Mouse (Mus musculus) forebrain, embryonic 13.5 days (tissue): Measurements from ENCODE around the gene Sh3pxd2b. TPM values are rescaled to one million over a fixed set of nuclear protein-coding genes. Genes with fewer than 3 reads are reported as not detected.
A peak's percentile ranks its signal among the peaks of the same experiment; 100 is the strongest.

Experiments
- ATAC-seq: fragments of 200-750 bp; cut with Nextera tagmentation; 2 replicates; pipeline ENCODE4 v1.8.0; 2017
- H3K27ac ChIP-seq: fragments of 300-500 bp; sonication (generic); 2 replicates; pipeline ENCODE4 v1.5.1; 2015; ENCODE audit warnings: inconsistent platforms, mild to moderate bottlenecking, moderate library complexity
- H3K27me3 ChIP-seq: fragments of 300-500 bp; sonication (generic); 2 replicates; pipeline ENCODE4 v1.6.1; 2015; ENCODE audit warnings: mild to moderate bottlenecking, inconsistent platforms
- H3K36me3 ChIP-seq: fragments of 300-500 bp; sonication (generic); 2 replicates; pipeline ENCODE4 v1.6.1; 2015; ENCODE audit warnings: mild to moderate bottlenecking, inconsistent platforms; ENCODE audit not compliant: poor library complexity, severe bottlenecking
- H3K4me1 ChIP-seq: fragments of 300-500 bp; sonication (generic); 2 replicates; pipeline ENCODE4 v1.6.1; 2015; ENCODE audit warnings: inconsistent platforms
- H3K4me2 ChIP-seq: fragments of 300-500 bp; sonication (generic); 2 replicates; pipeline ENCODE4 v1.6.1; 2015; ENCODE audit warnings: inconsistent platforms, mild to moderate bottlenecking, moderate library complexity
- H3K4me3 ChIP-seq: fragments of 300-500 bp; sonication (generic); 2 replicates; pipeline ENCODE4 v1.5.1; 2015; ENCODE audit warnings: mild to moderate bottlenecking, inconsistent platforms
- H3K9ac ChIP-seq: fragments of 300-500 bp; sonication (generic); 2 replicates; pipeline ENCODE4 v1.6.1; 2015; ENCODE audit warnings: mild to moderate bottlenecking, inconsistent platforms
- H3K9me3 ChIP-seq: fragments of 300-500 bp; sonication (generic); replicated peaks from 2 replicates; pipeline ENCODE4 v1.6.1; 2016; ENCODE audit warnings: inconsistent platforms
- WGBS: fragments of 180-500 bp; shearing (Covaris S2); methylation state at CpG from one replicate; pipeline ENCODE4 v1.1.7; 2015; 5-methylcytosine and 5-hydroxymethylcytosine counted together
- polyA plus RNA-seq: library from polyadenylated mRNA; unstranded; fragments of >200 nt; fragmentation: Nextera tagmentation; extraction: Ambion mirVana; gene quantifications from 2 replicates; pipeline ENCODE4 v1.2.1, GENCODE M21; 2015

The Sh3pxd2b gene
- polyA plus RNA-seq, 1 experiment from 2014 or later = 15.7 TPM

GRCm38 (mm10) chr11:32363610-32364220, 16.1 kb downstream of the Sh3pxd2b start:
- peak; percentile 81 for ATAC-seq
- Histone ChIP-seq H3K4me3 (no peak overlapping the region), H3K9ac (peak overlapping the region; percentile 0; the same call in 1 of the 2 replicates), H3K4me2 (no peak overlapping the region), H3K4me1 (peaks cover 30% of the 10 kb centered on the region), H3K27me3 (no peaks in the 10 kb centered on the region), H3K9me3 (no peaks in the 10 kb centered on the region), H3K27ac (peak overlapping the region; percentile 21; the same call in 1 of the 2 replicates), H3K36me3 (peaks cover 6% of the 10 kb centered on the region; the same call in 1 of the 2 replicates)
- 35% methylated on average over 3 of the region's 3 CpGs for WGBS

DNA sequence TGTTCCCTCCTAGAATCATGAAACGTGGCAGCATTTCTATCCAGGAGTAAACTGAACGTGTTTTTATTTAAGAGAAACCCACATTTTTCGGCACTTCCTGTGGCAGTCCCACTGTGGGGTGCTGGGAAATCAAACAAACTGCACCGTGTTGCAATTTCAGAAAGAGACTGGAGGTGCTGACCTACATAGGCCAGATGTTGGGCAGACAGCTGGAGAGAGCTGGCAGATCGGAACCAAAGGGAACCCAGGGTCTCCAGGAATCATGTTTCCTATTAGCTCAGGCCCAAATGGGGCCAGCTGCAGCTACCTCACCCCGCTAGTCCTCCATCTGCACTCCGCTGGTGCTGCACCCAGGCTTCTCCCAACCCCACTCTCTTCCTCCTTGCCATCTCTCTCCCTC, 16.8 kb downstream of the Sh3pxd2b start:
- no peaks in the 10 kb centered on the region for H3K9me3 ChIP-seq
- no peak overlapping the region for H3K4me2 ChIP-seq
- peaks cover 30% of the 10 kb centered on the region for H3K4me1 ChIP-seq
- H3K9ac ChIP-seq = no peak overlapping the region
- H3K27me3 ChIP-seq = no peaks in the 10 kb centered on the region
- ATAC-seq = no peak
- H3K4me3 ChIP-seq = no peak overlapping the region
- peaks cover 6% of the 10 kb centered on the region; the same call in 1 of the 2 replicates for H3K36me3 ChIP-seq
- WGBS = 86% methylated on average over 7 of the region's 7 CpGs
- peak overlapping the region; percentile 21; the same call in 1 of the 2 replicates for H3K27ac ChIP-seq

- H3K4me2 ChIP-seq = no peak overlapping the region
- no peaks in the 10 kb centered on the region for H3K36me3 ChIP-seq
- 90% methylated on average over 4 of the region's 4 CpGs for WGBS
- no peak overlapping the region for H3K27ac ChIP-seq
- no peaks in the 10 kb centered on the region for H3K27me3 ChIP-seq
- no peak for ATAC-seq
- no peaks in the 10 kb centered on the region for H3K9me3 ChIP-seq
- H3K4me3 ChIP-seq = no peak overlapping the region
- no peak overlapping the region for H3K9ac ChIP-seq
- peaks cover 30% of the 10 kb centered on the region for H3K4me1 ChIP-seq
These were observed 17.9 kb downstream of the Sh3pxd2b start for GRCm38 (mm10) chr11:32365498-32365897.

- peaks cover 9% of the 10 kb centered on the region for H3K36me3 ChIP-seq
- H3K4me3 ChIP-seq = no peak overlapping the region
- H3K9me3 ChIP-seq = no peaks in the 10 kb centered on the region
- ATAC-seq = no peak
- WGBS = 86% methylated on average over 2 of the region's 2 CpGs
- H3K4me1 ChIP-seq = peaks cover 30% of the 10 kb centered on the region
- H3K27ac ChIP-seq = no peak overlapping the region
- no peak overlapping the region for H3K4me2 ChIP-seq
- H3K27me3 ChIP-seq = no peaks in the 10 kb centered on the region
- no peak overlapping the region for H3K9ac ChIP-seq
These were observed 19.4 kb downstream of the Sh3pxd2b start for GRCm38 (mm10) chr11:32367056-32367455.

DNA sequence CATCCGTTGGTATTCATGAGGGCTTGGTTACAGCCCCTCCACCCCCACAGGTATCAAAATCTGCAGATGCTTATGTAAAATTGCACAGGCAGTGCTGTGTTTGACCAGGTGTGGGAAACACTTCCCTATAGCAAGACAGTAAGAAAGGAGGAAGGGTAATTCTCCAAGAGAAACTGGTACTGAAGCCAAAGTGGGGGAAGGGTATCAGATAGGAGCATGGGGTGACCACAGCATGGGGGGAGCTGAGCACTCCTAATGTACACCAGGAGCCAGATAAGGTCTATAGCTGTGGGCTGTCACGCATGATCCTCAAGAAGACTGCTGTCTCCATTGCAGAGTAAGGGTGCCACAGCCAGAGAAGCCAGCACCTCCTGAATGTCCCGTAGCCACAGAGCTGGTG, 21.4 kb downstream of the Sh3pxd2b start:
- Histone ChIP-seq H3K9ac (no peak overlapping the region), H3K4me1 (peaks cover 24% of the 10 kb centered on the region), H3K4me3 (no peak overlapping the region), H3K36me3 (peaks cover 26% of the 10 kb centered on the region), H3K27me3 (no peaks in the 10 kb centered on the region), H3K9me3 (no peaks in the 10 kb centered on the region), H3K4me2 (no peak overlapping the region), H3K27ac (no peak overlapping the region)
- 91% methylated on average over 3 of the region's 3 CpGs for WGBS
- no peak for ATAC-seq

- H3K27me3 ChIP-seq = no peaks in the 10 kb centered on the region
- H3K4me2 ChIP-seq = no peak overlapping the region
- no peak for ATAC-seq
- H3K9me3 ChIP-seq = no peaks in the 10 kb centered on the region
- peaks cover 21% of the 10 kb centered on the region for H3K4me1 ChIP-seq
- H3K27ac ChIP-seq = no peak overlapping the region
- peaks cover 41% of the 10 kb centered on the region for H3K36me3 ChIP-seq
- H3K9ac ChIP-seq = no peak overlapping the region
- no peak overlapping the region for H3K4me3 ChIP-seq
- 68% methylated on average over 1 of the region's 1 CpGs for WGBS
These were observed 23.3 kb downstream of the Sh3pxd2b start for GRCm38 (mm10) chr11:32370881-32371280.

DNA sequence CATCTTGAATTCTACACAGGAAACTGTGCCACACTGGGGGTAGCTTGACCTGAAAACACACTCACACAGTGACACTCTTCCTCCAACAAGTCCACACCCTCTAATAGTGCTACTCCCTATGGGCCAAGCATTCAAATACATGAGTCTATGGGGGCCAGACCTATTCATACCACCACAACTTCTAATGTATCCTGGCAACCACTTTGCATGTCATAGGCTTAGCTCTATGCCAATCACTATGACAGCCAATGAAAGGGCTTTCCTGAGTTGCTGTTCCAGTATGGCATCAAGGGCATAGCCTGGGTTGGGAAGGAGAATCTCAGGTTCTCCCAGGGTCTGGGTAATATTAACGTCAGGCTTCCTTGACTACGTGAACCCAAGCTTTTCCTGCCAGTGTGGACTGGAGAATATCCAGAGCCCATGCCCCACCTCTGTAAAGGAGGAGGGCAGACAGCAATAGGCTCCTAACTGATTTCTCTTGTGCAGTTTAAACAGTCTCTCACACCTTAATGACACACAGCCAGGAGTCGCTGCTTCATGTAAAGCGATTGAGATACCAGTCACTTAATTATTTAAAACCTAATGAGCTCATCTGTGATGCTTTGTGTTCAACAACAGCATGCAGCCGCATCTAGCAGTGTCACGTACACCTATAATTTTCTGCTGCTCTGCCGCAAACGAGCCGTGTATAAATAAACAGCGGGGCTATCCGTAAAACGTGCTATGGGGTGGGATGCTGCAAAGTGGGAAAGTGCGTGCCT, 25.8 kb downstream of the Sh3pxd2b start:
- Histone ChIP-seq H3K4me3 (no peak overlapping the region), H3K27me3 (no peaks in the 10 kb centered on the region), H3K4me2 (no peak overlapping the region), H3K9ac (no peak overlapping the region), H3K4me1 (peaks cover 20% of the 10 kb centered on the region), H3K27ac (peak overlapping the region; percentile 61; the same call in 1 of the 2 replicates), H3K9me3 (no peaks in the 10 kb centered on the region), H3K36me3 (peaks cover 59% of the 10 kb centered on the region)
- ATAC-seq = peak; percentile 51; the same call in 1 of the 2 replicates
- 49% methylated on average over 13 of the region's 13 CpGs for whole genome bisulfite sequencing

GRCm38 (mm10) chr11:32374027-32374589, 26.5 kb downstream of the Sh3pxd2b start:
- ATAC-seq = 0 out of 2 replicates have a peak, but pooled peaks have one; percentile 17
- H3K4me3 ChIP-seq = no peak overlapping the region
- H3K27ac ChIP-seq = peak overlapping the region; percentile 61; the same call in 1 of the 2 replicates
- H3K36me3 ChIP-seq = peaks cover 61% of the 10 kb centered on the region
- no peaks in the 10 kb centered on the region for H3K9me3 ChIP-seq
- WGBS = 72% methylated on average over 9 of the region's 9 CpGs
- no peak overlapping the region for H3K9ac ChIP-seq
- H3K27me3 ChIP-seq = no peaks in the 10 kb centered on the region
- H3K4me1 ChIP-seq = peaks cover 20% of the 10 kb centered on the region
- no peak overlapping the region for H3K4me2 ChIP-seq

- Histone ChIP-seq H3K4me1 (peaks cover 20% of the 10 kb centered on the region), H3K27me3 (no peaks in the 10 kb centered on the region), H3K36me3 (peaks cover 66% of the 10 kb centered on the region), H3K9ac (no peak overlapping the region), H3K4me2 (no peak overlapping the region), H3K4me3 (no peak overlapping the region), H3K27ac (no peak overlapping the region), H3K9me3 (no peaks in the 10 kb centered on the region)
- 0 out of 2 replicates have a peak, but pooled peaks have one; percentile 13 for ATAC-seq
- 91% methylated on average over 4 of the region's 4 CpGs for WGBS
These were observed 27.5 kb downstream of the Sh3pxd2b start for GRCm38 (mm10) chr11:32375104-32375535.

DNA sequence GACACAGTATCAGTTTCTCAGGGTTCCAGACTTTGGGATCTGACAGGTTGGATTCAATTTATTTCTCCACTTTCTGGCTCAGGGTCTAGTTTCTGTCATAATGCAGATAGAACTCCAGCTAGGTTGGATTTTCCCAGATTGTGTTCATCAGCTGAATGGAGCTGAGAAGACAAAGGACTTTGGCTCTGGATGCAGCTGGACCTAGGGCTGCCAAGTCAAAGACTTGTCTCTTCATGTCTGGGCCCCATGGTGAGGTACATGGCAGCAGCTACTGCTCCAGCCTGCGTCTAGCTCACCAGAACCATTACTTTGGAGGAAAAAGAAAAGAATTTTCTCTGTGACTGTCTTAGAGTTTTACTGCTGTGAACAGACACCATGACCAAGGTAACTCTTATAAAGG, 28.5 kb downstream of the Sh3pxd2b start:
- WGBS = 85% methylated on average over 1 of the region's 1 CpGs
- H3K4me2 ChIP-seq = no peak overlapping the region
- peaks cover 72% of the 10 kb centered on the region for H3K36me3 ChIP-seq
- no peak overlapping the region for H3K4me3 ChIP-seq
- H3K4me1 ChIP-seq = peaks cover 20% of the 10 kb centered on the region
- no peak for ATAC-seq
- no peaks in the 10 kb centered on the region for H3K9me3 ChIP-seq
- H3K27ac ChIP-seq = no peak overlapping the region
- H3K27me3 ChIP-seq = no peaks in the 10 kb centered on the region
- no peak overlapping the region for H3K9ac ChIP-seq

DNA sequence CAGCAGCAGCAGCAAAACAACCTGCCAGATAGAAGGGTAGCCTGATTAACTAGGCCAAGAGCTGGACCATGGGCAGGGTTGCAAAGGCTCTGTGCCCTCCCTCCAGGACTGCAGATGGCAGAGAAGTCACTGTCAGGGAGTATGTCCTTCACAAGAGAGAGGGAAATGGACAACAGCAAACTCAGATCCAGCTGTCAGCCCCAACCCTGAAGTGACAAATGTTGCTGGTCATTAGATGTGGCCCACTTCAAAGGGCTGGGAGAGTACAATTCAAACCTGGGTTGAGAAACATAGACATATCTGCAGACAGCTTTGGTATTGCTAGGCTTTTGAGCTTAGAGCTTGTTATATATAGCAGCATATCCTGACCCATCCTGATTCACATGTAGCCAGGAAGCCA, 32.3 kb downstream of the Sh3pxd2b start:
- Histone ChIP-seq H3K27me3 (no peaks in the 10 kb centered on the region), H3K9me3 (no peaks in the 10 kb centered on the region), H3K4me1 (peaks cover 34% of the 10 kb centered on the region), H3K4me2 (no peak overlapping the region), H3K27ac (no peak overlapping the region), H3K36me3 (peaks cover 60% of the 10 kb centered on the region), H3K9ac (no peak overlapping the region), H3K4me3 (no peak overlapping the region)
- ATAC-seq = no peak
